Mouse (Mus musculus) lung, postnatal 0 days (tissue): ENCODE data around the gene Taco1. TPM values are rescaled to one million over a fixed set of nuclear protein-coding genes. Genes with fewer than 3 reads are reported as not detected.
"Not testable (repeated sequence)": the region's sequence is repeated elsewhere in the genome, so short reads cannot be mapped to it uniquely, and the experiment has no call there.

Experiments used
- ATAC-seq: fragments of 200-750 bp; cut with Nextera tagmentation; 2 replicates; pipeline ENCODE4 v1.8.0; 2017; ENCODE audit warnings: moderate library complexity
- DNase-seq: peaks from one replicate; pipeline ENCODE4 v3.0.0-alpha.2; 2016; ENCODE audit warnings: low spot score
- H3K27ac ChIP-seq: fragments of 300-500 bp; sonication (generic); 2 replicates; pipeline ENCODE4 v1.5.1; 2014; ENCODE audit warnings: antibody characterized with exemption, mild to moderate bottlenecking, low read length, mixed read lengths
- H3K27me3 ChIP-seq: fragments of 300-500 bp; sonication (generic); replicated peaks from 2 replicates; pipeline ENCODE4 v1.6.1; 2014; ENCODE audit warnings: low read length, mixed read lengths; ENCODE audit not compliant: insufficient read depth
- H3K36me3 ChIP-seq: fragments of 300-500 bp; sonication (generic); 2 replicates; pipeline ENCODE4 v1.6.1; 2014; ENCODE audit warnings: low read length, mixed read lengths; ENCODE audit not compliant: insufficient read depth
- H3K4me1 ChIP-seq: fragments of 300-500 bp; sonication (generic); 2 replicates; pipeline ENCODE4 v1.6.1; 2014; ENCODE audit warnings: antibody characterized with exemption, low read depth, low read length, mixed read lengths; ENCODE audit not compliant: insufficient read depth
- H3K4me2 ChIP-seq: fragments of 300-500 bp; sonication (generic); replicated peaks from 2 replicates; pipeline ENCODE4 v1.6.1; 2014; ENCODE audit warnings: low read depth, mild to moderate bottlenecking, low read length, moderate library complexity, mixed read lengths
- H3K4me3 ChIP-seq: fragments of 300-500 bp; sonication (generic); 2 replicates; pipeline ENCODE4 v1.5.1; 2014; ENCODE audit warnings: low read depth, low read length
- H3K9ac ChIP-seq: fragments of 300-500 bp; sonication (generic); replicated peaks from 2 replicates; pipeline ENCODE4 v1.6.1; 2014; ENCODE audit warnings: low read depth, mild to moderate bottlenecking
- H3K9me3 ChIP-seq: fragments of 300-500 bp; sonication (generic); 2 replicates; pipeline ENCODE4 v1.6.1; 2016; ENCODE audit warnings: low read length, mixed read lengths
- CTCF ChIP-seq: IDR thresholded peaks from 2 replicates; pipeline ENCODE4 v1.5.1; 2016; ENCODE audit warnings: antibody characterized with exemption, mild to moderate bottlenecking
- EP300 ChIP-seq: IDR thresholded peaks from 2 replicates; pipeline ENCODE4 v1.6.1; 2016; ENCODE audit warnings: antibody characterized with exemption, mild to moderate bottlenecking, control low read depth
- WGBS: fragments of 180-500 bp; shearing (Covaris S2); extraction: QIAGEN DNeasy Blood & Tissue Kit; methylation state at CpG from one replicate; pipeline ENCODE4 v1.1.7; 2014; 5-methylcytosine and 5-hydroxymethylcytosine counted together
- polyA plus RNA-seq: library from polyadenylated mRNA; unstranded; fragments of >200 nt; fragmentation: Nextera tagmentation; extraction: Ambion mirVana; gene quantifications from 2 replicates; pipeline ENCODE4 v1.2.1, GENCODE M21; 2015

The Taco1 gene
- 5.1 and 5.7 TPM in 2 replicates for polyA plus RNA-seq

- TF ChIP-seq CTCF (peak; percentile 58), EP300 (no peak)
- Histone ChIP-seq H3K27ac (peak within 1 kb of the TSS; percentile 87), H3K36me3 (no peaks in the 10 kb centered on the region), H3K4me1 (peaks cover 3% of the 10 kb centered on the region; the same call in 1 of the 2 replicates), H3K4me3 (peak within 1 kb of the TSS; percentile 72), H3K9me3 (no peaks in the 10 kb centered on the region), H3K4me2 (peak within 1 kb of the TSS; percentile 83), H3K9ac (peak within 1 kb of the TSS; percentile 82), H3K27me3 (no peaks in the 10 kb centered on the region)
- DNase-seq (peak; percentile 98), ATAC-seq (peak; percentile 98)
- WGBS = under 1% methylated on average over 49 of the region's 49 CpGs
Observed at GRCm38 (mm10) chr11:106065923-106066571, at the start of gene Taco1. Gene Taco1 (plus strand): TSS chr11:106066061.

DNA sequence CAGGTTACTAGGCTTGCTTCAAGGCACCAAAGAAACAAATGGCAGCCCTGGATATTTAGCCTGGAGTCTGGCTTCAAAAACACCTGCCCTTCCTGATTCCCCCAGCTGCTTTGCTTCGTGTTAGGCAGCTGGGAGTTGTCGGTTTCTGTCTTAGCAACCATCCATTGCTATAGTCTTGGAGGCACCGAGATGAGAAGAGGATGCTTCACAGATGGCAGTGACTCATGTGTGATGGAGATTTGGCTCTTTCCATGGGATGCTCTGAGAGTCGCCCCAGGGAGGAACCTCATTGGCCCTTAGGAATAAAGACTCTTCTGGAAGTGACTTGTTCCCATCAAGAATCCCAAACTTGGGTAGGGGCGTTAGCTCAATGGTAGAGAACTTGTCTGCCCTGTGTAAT is 49.4 kb upstream of the Taco1 start:
- peaks cover 6% of the 10 kb centered on the region; the same call in 1 of the 2 replicates for H3K4me1 ChIP-seq
- H3K27me3 ChIP-seq = no peaks in the 10 kb centered on the region
- no peaks in the 10 kb centered on the region for H3K9me3 ChIP-seq
- ATAC-seq = no peak
- no peak overlapping the region for H3K4me2 ChIP-seq
- H3K36me3 ChIP-seq = no peaks in the 10 kb centered on the region
- H3K4me3 ChIP-seq = no peak overlapping the region
- no peak overlapping the region for H3K27ac ChIP-seq
- TF ChIP-seq CTCF (no peak), EP300 (no peak)
- WGBS = 63% methylated on average over 5 of the region's 5 CpGs
- DNase-seq = no peak
- no peak overlapping the region for H3K9ac ChIP-seq

DNA sequence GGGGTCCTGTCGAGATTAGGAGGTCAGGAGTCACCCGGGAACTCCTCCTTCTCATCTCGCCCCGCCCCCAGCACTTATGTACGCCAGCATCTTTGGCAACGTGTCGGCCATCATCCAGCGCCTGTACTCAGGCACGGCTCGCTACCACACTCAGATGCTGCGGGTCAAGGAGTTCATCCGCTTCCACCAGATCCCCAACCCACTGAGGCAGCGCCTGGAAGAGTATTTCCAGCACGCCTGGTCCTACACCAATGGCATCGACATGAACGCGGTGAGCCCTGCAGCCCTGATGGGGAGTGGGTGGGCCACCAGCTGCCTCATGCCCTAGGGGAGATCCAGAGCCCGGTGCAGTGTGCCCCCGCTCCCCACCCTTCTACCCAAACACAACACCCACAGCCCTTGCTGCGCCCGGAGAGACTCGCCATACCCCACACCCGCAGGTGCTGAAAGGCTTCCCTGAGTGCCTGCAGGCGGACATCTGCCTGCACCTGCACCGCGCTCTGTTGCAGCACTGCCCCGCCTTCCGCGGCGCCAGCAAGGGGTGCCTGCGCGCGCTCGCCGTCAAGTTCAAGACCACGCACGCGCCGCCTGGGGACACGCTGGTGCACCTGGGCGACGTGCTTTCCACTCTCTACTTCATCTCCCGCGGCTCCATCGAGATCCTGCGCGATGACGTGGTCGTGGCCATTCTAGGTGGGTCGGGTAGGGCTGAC is 45.7 kb upstream of the Taco1 start:
- peak; percentile 28; the same call in 1 of the 2 replicates for ATAC-seq
- no peak for TF ChIP-seq EP300
- TF ChIP-seq CTCF = no peak
- H3K27me3 ChIP-seq = no peaks in the 10 kb centered on the region
- H3K27ac ChIP-seq = no peak overlapping the region
- no peaks in the 10 kb centered on the region for H3K9me3 ChIP-seq
- 2% methylated on average over 48 of the region's 50 CpGs for WGBS
- peaks cover 6% of the 10 kb centered on the region; the same call in 1 of the 2 replicates for H3K4me1 ChIP-seq
- H3K4me3 ChIP-seq = peak overlapping the region; percentile 6; the same call in 1 of the 2 replicates
- peak overlapping the region; percentile 39 for H3K4me2 ChIP-seq
- H3K36me3 ChIP-seq = no peaks in the 10 kb centered on the region
- peak; percentile 19 for DNase-seq
- no peak overlapping the region for H3K9ac ChIP-seq

GRCm38 (mm10) chr11:106025774-106026173 is 40.1 kb upstream of the Taco1 start:
- WGBS = 63% methylated on average over 3 of the region's 3 CpGs
- no peaks in the 10 kb centered on the region for H3K4me1 ChIP-seq
- H3K27me3 ChIP-seq = no peaks in the 10 kb centered on the region
- H3K4me2 ChIP-seq = no peak overlapping the region
- no peak overlapping the region for H3K4me3 ChIP-seq
- H3K9me3 ChIP-seq = no peaks in the 10 kb centered on the region
- TF ChIP-seq CTCF = no peak
- TF ChIP-seq EP300 = no peak
- DNase-seq (no peak), ATAC-seq (no peak)
- H3K36me3 ChIP-seq = no peaks in the 10 kb centered on the region
- no peak overlapping the region for H3K27ac ChIP-seq
- no peak overlapping the region for H3K9ac ChIP-seq

DNA sequence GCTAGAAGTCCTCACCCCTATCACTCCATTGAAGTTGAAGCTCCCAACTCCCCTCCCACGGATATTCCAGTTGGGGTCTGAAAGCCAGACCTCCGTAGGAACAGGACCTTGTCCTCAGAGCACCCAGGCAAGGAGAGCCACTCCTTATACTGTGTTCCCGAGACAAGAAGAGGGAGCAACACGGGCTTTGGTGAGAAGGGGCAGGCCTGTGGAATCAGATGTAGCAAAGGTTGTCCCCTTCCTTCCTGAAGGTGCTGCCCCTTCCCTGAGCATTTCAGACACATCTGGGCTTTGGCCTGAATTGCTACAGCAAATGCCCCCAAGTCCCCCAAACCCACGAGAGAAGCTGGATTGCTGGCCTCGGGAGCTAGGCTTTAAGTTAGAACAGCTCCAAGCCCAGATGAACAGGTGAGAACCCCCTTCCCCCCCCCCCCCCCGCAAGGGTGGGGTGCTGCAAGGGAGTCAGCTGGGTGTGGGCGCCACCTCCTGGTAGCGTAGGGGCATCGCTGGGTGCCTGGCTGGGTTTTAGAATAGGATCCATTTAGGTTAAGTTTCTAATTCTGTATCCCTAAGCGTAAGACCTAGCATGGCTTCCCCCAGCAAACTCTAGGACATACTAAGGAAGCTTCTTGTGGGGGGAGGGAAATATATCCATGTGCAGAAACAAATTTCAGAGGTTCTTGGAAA is 39.3 kb upstream of the Taco1 start:
- no peaks in the 10 kb centered on the region for H3K27me3 ChIP-seq
- H3K36me3 ChIP-seq = no peaks in the 10 kb centered on the region
- no peaks in the 10 kb centered on the region for H3K9me3 ChIP-seq
- ATAC-seq = peak; percentile 57
- H3K4me3 ChIP-seq = no peak overlapping the region
- 37% methylated on average over 10 of the region's 11 CpGs for WGBS
- DNase-seq = peak; percentile 60
- no peak overlapping the region for H3K4me2 ChIP-seq
- peak; percentile 83 for TF ChIP-seq CTCF
- no peak for TF ChIP-seq EP300
- H3K27ac ChIP-seq = no peak overlapping the region
- H3K9ac ChIP-seq = no peak overlapping the region
- no peaks in the 10 kb centered on the region for H3K4me1 ChIP-seq

DNA sequence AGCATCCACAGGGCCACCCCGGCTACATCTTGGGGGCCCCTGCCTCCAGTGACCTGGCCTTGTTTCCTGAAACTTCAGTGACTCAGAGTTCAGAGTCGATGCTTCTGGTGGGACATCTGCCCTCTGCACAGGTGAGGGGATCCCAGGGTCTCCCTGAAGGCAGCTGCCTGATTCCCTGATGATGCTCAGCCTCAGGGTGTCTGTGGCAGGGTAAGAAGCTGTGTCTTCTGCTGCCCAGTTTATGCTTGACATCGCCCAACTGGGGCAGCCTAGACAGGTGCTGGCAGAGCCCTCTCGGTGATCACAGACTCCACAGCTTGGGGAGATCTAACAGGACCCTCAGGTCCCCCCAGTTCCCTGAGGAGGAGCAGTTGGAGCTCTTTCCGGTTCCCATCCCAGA is 38.3 kb upstream of the Taco1 start:
- Histone ChIP-seq H3K4me2 (no peak overlapping the region), H3K4me1 (no peaks in the 10 kb centered on the region), H3K9ac (no peak overlapping the region), H3K4me3 (no peak overlapping the region), H3K36me3 (no peaks in the 10 kb centered on the region), H3K27me3 (no peaks in the 10 kb centered on the region), H3K9me3 (no peaks in the 10 kb centered on the region), H3K27ac (no peak overlapping the region)
- no peak for TF ChIP-seq CTCF
- TF ChIP-seq EP300 = no peak
- DNase-seq (no peak), ATAC-seq (no peak)
- WGBS = 78% methylated on average over 5 of the region's 5 CpGs

DNA sequence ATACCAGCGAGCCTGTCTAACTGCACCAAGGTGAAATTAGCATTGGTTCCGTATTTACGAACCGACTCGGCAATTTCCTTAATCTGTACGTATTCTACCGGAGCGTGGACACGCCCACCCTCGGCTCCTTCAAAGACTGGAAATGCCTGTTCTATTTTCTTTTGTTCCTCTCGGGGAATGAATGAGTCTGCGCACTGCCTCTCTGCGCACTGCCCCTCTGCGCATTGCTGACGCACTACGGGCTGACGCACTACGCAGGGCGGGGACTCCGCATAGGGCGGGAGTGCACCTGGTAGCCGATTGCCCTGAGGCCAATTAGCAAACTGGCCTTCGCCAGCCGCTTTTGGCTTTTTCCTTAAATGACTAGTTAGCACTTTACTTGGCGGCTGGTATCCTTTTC is 33.8 kb upstream of the Taco1 start:
- not testable (repeated sequence) for H3K4me1 ChIP-seq, H3K36me3 ChIP-seq, H3K9ac ChIP-seq, H3K27me3 ChIP-seq, H3K9me3 ChIP-seq, H3K27ac ChIP-seq, ATAC-seq, DNase-seq
- Histone ChIP-seq H3K4me3 (peak overlapping the region; percentile 21; the same call in 1 of the 2 replicates), H3K4me2 (peak overlapping the region; percentile 29)
- WGBS = 8% methylated on average over 7 of the region's 25 CpGs
